Mouse (Mus musculus) spleen, adult 2 months (tissue): Measurements from ENCODE around the gene Atg101.

ENCODE experiments used
- CTCF ChIP-seq: fragments of 200-500 bp; IDR thresholded peaks from 2 replicates; pipeline ENCODE4 v1.5.1; 2011; ENCODE audit warnings: mild to moderate bottlenecking, inconsistent platforms; ENCODE audit not compliant: insufficient read depth, insufficient read length, insufficient replicate concordance; ENCODE audit errors: extremely low read depth
- POLR2A ChIP-seq: fragments of 200-500 bp; IDR thresholded peaks from 2 replicates; pipeline ENCODE4 v1.6.1; 2011; ENCODE audit warnings: low read depth, low read length, inconsistent platforms

- TF ChIP-seq CTCF (no peak), POLR2A (no peak)
Observed at GRCm38 (mm10) chr15:101279430-101279999, 4.6 kb upstream of the Atg101 start.
